Mouse (Mus musculus) embryonic facial prominence, embryonic 15.5 days (tissue): ENCODE measurements around the gene D630023F18Rik. TPM values are rescaled to one million over a fixed set of nuclear protein-coding genes. Genes with fewer than 3 reads are reported as not detected.

ENCODE experiments used
- ATAC-seq: fragments of 200-750 bp; cut with Nextera tagmentation; 2 replicates; pipeline ENCODE4 v1.8.0; 2017; ENCODE audit warnings: low read depth, moderate TSS enrichment; ENCODE audit not compliant: insufficient number of reproducible peaks, low FRiP score, low TSS enrichment
- H3K27ac ChIP-seq: fragments of 300-500 bp; sonication (generic); replicated peaks from 2 replicates; pipeline ENCODE4 v1.5.1; 2015; ENCODE audit warnings: mild to moderate bottlenecking, inconsistent platforms
- H3K27me3 ChIP-seq: fragments of 300-500 bp; sonication (generic); 2 replicates; pipeline ENCODE4 v1.6.1; 2015; ENCODE audit warnings: inconsistent platforms
- H3K36me3 ChIP-seq: fragments of 300-500 bp; sonication (generic); 2 replicates; pipeline ENCODE4 v1.6.1; 2015; ENCODE audit warnings: mild to moderate bottlenecking, inconsistent platforms
- H3K4me1 ChIP-seq: fragments of 300-500 bp; sonication (generic); 2 replicates; pipeline ENCODE4 v1.6.1; 2015; ENCODE audit warnings: inconsistent platforms
- H3K4me2 ChIP-seq: fragments of 300-500 bp; sonication (generic); replicated peaks from 2 replicates; pipeline ENCODE4 v1.6.1; 2015; ENCODE audit warnings: mild to moderate bottlenecking, inconsistent platforms
- H3K4me3 ChIP-seq: fragments of 300-500 bp; sonication (generic); replicated peaks from 2 replicates; pipeline ENCODE4 v1.5.1; 2015; ENCODE audit warnings: mild to moderate bottlenecking, inconsistent platforms
- H3K9ac ChIP-seq: fragments of 300-500 bp; sonication (generic); 2 replicates; pipeline ENCODE4 v1.6.1; 2015; ENCODE audit warnings: inconsistent platforms
- H3K9me3 ChIP-seq: fragments of 300-500 bp; sonication (generic); replicated peaks from 2 replicates; pipeline ENCODE4 v1.6.1; 2016; ENCODE audit warnings: inconsistent platforms
- WGBS: fragments of 180-500 bp; shearing (Covaris S2); methylation state at CpG from one replicate; pipeline ENCODE4 v1.1.7; 2015; 5-methylcytosine and 5-hydroxymethylcytosine counted together
- polyA plus RNA-seq: library from polyadenylated mRNA; unstranded; fragments of >200 nt; fragmentation: Nextera tagmentation; extraction: Ambion mirVana; gene quantifications from 2 replicates; pipeline ENCODE4 v1.2.1, GENCODE M21; 2015

D630023F18Rik gene
- polyA plus RNA-seq = 0.27 and 0.33 TPM in 2 replicates

- H3K27ac ChIP-seq = no peak within 1 kb of the TSS
Observed at GRCm38 (mm10) chr1:65122574-65123372, at the start of gene D630023F18Rik. Gene D630023F18Rik, minus strand, starts transcription at chr1:65123214.

DNA sequence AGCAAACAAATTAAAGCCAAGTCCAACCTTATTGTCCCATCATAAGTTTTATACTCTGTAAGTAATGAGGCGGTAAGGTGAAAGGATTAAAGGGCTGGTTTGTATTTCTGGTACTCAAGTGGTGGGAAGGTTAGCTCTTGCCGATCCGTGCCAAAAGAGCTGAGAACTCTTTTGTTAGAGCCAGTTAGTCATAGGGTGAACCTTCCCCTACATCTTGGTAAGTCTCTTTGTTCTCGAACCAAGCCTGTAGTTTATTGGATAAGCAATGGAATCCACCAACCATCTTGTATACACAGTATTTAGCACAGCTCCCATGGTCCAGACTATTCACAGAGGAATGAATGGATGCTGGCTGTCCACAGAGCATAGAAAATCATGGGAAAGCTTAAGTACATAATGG lies 48.6 kb upstream of the D630023F18Rik start:
- peaks cover 59% of the 10 kb centered on the region for H3K36me3 ChIP-seq
- WGBS = 87% methylated on average over 4 of the region's 4 CpGs
- H3K9me3 ChIP-seq = no peaks in the 10 kb centered on the region
- no peak overlapping the region for H3K4me2 ChIP-seq
- no peak overlapping the region for H3K9ac ChIP-seq
- no peaks in the 10 kb centered on the region for H3K27me3 ChIP-seq
- no peak for ATAC-seq
- no peak overlapping the region for H3K4me3 ChIP-seq
- H3K27ac ChIP-seq = no peak overlapping the region
- no peaks in the 10 kb centered on the region for H3K4me1 ChIP-seq

More at GRCm38 (mm10) chr1:65122574-65123372, at the start of gene D630023F18Rik:
- WGBS = 21% methylated on average over 9 of the region's 9 CpGs
- no peaks in the 10 kb centered on the region for H3K36me3 ChIP-seq
- no peak for ATAC-seq
- no peak within 1 kb of the TSS for H3K9ac ChIP-seq
- no peaks in the 10 kb centered on the region for H3K4me1 ChIP-seq
- H3K4me3 ChIP-seq = peak within 1 kb of the TSS; percentile 30
- H3K4me2 ChIP-seq = peak within 1 kb of the TSS; percentile 34; the same call in 1 of the 2 replicates
- no peaks in the 10 kb centered on the region for H3K27me3 ChIP-seq
- no peaks in the 10 kb centered on the region for H3K9me3 ChIP-seq

GRCm38 (mm10) chr1:65169947-65170346 lies 46.9 kb upstream of the D630023F18Rik start:
- H3K4me3 ChIP-seq = no peak overlapping the region
- no peak overlapping the region for H3K9ac ChIP-seq

DNA sequence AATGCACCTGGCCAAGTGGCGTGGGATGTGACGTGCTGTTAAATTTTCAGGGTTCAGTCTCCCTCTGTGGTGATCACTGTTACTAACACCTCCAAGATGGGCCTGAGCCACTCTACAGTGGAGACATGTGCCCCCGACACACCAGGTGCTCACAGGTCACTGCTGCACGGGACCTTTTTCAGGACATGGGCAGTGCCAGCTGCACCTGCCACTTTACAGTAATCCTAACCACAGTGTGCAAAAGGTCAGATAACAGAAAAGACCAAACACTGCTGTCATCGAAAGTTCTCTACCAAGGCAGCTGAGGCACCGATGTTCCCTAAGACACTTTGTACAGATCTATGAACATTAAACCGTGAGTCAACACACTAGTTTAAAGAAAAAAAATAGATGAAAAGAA lies 46.5 kb upstream of the D630023F18Rik start:
- 90% methylated on average over 7 of the region's 7 CpGs for WGBS
- H3K4me2 ChIP-seq = no peak overlapping the region
- H3K36me3 ChIP-seq = peaks cover 75% of the 10 kb centered on the region
- no peak for ATAC-seq
- no peak overlapping the region for H3K9ac ChIP-seq
- H3K4me1 ChIP-seq = no peaks in the 10 kb centered on the region
- H3K27ac ChIP-seq = no peak overlapping the region
- no peaks in the 10 kb centered on the region for H3K27me3 ChIP-seq
- H3K9me3 ChIP-seq = no peaks in the 10 kb centered on the region
- no peak overlapping the region for H3K4me3 ChIP-seq

More at GRCm38 (mm10) chr1:65169947-65170346, 46.9 kb upstream of the D630023F18Rik start:
- peaks cover 73% of the 10 kb centered on the region for H3K36me3 ChIP-seq
- no peaks in the 10 kb centered on the region for H3K4me1 ChIP-seq
- WGBS = 92% methylated on average over 5 of the region's 5 CpGs
- no peaks in the 10 kb centered on the region for H3K27me3 ChIP-seq
- no peak overlapping the region for H3K4me2 ChIP-seq
- ATAC-seq = no peak
- H3K27ac ChIP-seq = no peak overlapping the region
- H3K9me3 ChIP-seq = no peaks in the 10 kb centered on the region

- Histone ChIP-seq H3K36me3 (peaks cover 82% of the 10 kb centered on the region), H3K4me3 (no peak overlapping the region), H3K4me1 (no peaks in the 10 kb centered on the region), H3K9ac (no peak overlapping the region), H3K27me3 (no peaks in the 10 kb centered on the region), H3K4me2 (no peak overlapping the region), H3K9me3 (no peaks in the 10 kb centered on the region), H3K27ac (no peak overlapping the region)
- ATAC-seq = no peak
- WGBS = 66% methylated on average over 1 of the region's 1 CpGs
Observed at GRCm38 (mm10) chr1:65167496-65167895, 44.5 kb upstream of the D630023F18Rik start.

DNA sequence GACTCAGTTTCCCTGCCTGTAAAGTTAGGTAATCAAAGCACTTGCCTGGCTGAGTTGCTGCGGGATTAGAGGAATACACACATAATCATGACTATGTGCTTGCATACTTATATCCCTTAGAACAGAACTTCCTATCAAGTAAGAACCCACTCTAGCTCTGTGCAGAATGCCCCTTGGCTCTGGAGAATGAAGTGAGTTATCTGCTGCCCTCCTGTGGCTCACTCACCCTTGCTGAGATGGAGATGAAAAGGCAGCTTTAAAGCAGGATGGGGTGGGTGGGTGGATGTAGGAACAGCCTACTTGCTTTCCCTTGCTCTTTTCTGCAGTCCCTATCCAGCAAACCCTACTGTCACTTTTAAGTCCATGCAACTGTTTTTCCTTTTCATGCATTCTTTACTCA lies 39.2 kb upstream of the D630023F18Rik start:
- Histone ChIP-seq H3K9ac (no peak overlapping the region), H3K4me3 (no peak overlapping the region), H3K27ac (no peak overlapping the region), H3K4me1 (no peaks in the 10 kb centered on the region), H3K9me3 (no peaks in the 10 kb centered on the region), H3K27me3 (no peaks in the 10 kb centered on the region), H3K4me2 (no peak overlapping the region), H3K36me3 (peaks cover 83% of the 10 kb centered on the region)
- ATAC-seq = no peak
- WGBS = 91% methylated on average over 1 of the region's 1 CpGs

DNA sequence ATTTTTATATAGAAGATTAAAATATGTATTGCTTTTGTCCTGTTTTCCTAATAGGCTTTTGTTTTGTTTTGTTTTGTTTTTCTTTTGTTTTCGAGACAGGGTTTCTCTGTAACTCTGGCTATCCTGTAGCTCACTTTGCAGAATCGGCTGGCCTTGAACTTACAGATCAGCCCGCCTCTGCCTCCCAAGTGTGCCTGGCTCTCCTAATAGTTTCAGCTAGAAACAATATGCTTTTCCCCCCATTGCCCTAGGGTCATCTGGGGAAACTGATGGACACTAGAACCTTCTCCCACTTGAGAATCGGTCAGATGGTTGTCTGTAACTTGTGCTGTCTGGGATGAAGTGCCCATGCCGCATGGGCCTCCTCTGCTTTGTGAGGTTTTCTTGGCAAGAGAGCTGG lies 33.1 kb upstream of the D630023F18Rik start:
- Histone ChIP-seq H3K4me2 (no peak overlapping the region), H3K36me3 (peaks cover 31% of the 10 kb centered on the region), H3K9me3 (no peaks in the 10 kb centered on the region), H3K27ac (no peak overlapping the region), H3K27me3 (no peaks in the 10 kb centered on the region), H3K4me1 (no peaks in the 10 kb centered on the region), H3K9ac (no peak overlapping the region), H3K4me3 (no peak overlapping the region)
- ATAC-seq = no peak
- 90% methylated on average over 5 of the region's 5 CpGs for WGBS

- ATAC-seq = no peak
- Histone ChIP-seq H3K4me3 (no peak overlapping the region), H3K27ac (no peak overlapping the region), H3K36me3 (peaks cover 18% of the 10 kb centered on the region), H3K4me1 (no peaks in the 10 kb centered on the region), H3K9me3 (no peaks in the 10 kb centered on the region), H3K9ac (no peak overlapping the region), H3K4me2 (no peak overlapping the region), H3K27me3 (no peaks in the 10 kb centered on the region)
Observed at GRCm38 (mm10) chr1:65154814-65155213, 31.8 kb upstream of the D630023F18Rik start.

GRCm38 (mm10) chr1:65147971-65148370 lies 25.0 kb upstream of the D630023F18Rik start:
- H3K4me2 ChIP-seq = no peak overlapping the region
- no peaks in the 10 kb centered on the region for H3K27me3 ChIP-seq
- H3K4me3 ChIP-seq = no peak overlapping the region
- 65% methylated on average over 3 of the region's 3 CpGs for WGBS
- no peaks in the 10 kb centered on the region for H3K36me3 ChIP-seq
- H3K9me3 ChIP-seq = no peaks in the 10 kb centered on the region
- no peak overlapping the region for H3K27ac ChIP-seq
- no peak overlapping the region for H3K9ac ChIP-seq
- H3K4me1 ChIP-seq = no peaks in the 10 kb centered on the region
- no peak for ATAC-seq

DNA sequence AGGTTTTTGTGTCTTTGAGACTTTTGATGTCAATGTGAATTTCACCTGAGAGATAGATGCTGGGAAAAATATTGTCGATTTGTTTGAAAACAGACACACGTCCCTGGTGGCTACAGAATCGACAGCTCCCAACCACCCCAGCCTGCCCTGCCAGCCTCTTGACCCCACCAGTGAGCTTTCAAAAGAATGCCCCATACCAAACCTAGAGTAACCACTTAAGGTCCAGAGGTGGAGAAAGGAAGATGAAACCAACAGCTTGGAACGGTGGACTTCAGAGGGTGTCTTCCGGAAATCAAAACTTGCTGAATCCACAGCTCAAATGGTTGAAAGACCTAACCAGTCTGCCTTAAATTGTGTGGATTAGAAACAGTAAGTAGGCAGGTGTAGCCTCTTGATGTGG lies 24.3 kb upstream of the D630023F18Rik start:
- Histone ChIP-seq H3K9me3 (no peaks in the 10 kb centered on the region), H3K27me3 (no peaks in the 10 kb centered on the region), H3K4me3 (no peak overlapping the region), H3K4me1 (no peaks in the 10 kb centered on the region), H3K36me3 (no peaks in the 10 kb centered on the region), H3K9ac (no peak overlapping the region), H3K4me2 (no peak overlapping the region), H3K27ac (no peak overlapping the region)
- 86% methylated on average over 5 of the region's 5 CpGs for WGBS
- ATAC-seq = no peak

GRCm38 (mm10) chr1:65146601-65147000 lies 23.6 kb upstream of the D630023F18Rik start:
- WGBS = 25% methylated on average over 2 of the region's 2 CpGs

GRCm38 (mm10) chr1:65144783-65145182 lies 21.8 kb upstream of the D630023F18Rik start:
- no peak overlapping the region for H3K4me3 ChIP-seq
- H3K4me1 ChIP-seq = no peaks in the 10 kb centered on the region
- WGBS = 43% methylated on average over 2 of the region's 2 CpGs
- no peak for ATAC-seq
- H3K27ac ChIP-seq = no peak overlapping the region
- no peaks in the 10 kb centered on the region for H3K9me3 ChIP-seq
- H3K36me3 ChIP-seq = no peaks in the 10 kb centered on the region
- no peaks in the 10 kb centered on the region for H3K27me3 ChIP-seq
- no peak overlapping the region for H3K4me2 ChIP-seq
- no peak overlapping the region for H3K9ac ChIP-seq

More at GRCm38 (mm10) chr1:65146601-65147000, 23.6 kb upstream of the D630023F18Rik start:
- ATAC-seq = no peak
- no peaks in the 10 kb centered on the region for H3K36me3 ChIP-seq
- H3K27ac ChIP-seq = no peak overlapping the region
- no peaks in the 10 kb centered on the region for H3K4me1 ChIP-seq
- no peak overlapping the region for H3K4me3 ChIP-seq
- H3K4me2 ChIP-seq = no peak overlapping the region
- H3K9ac ChIP-seq = no peak overlapping the region
- no peaks in the 10 kb centered on the region for H3K9me3 ChIP-seq
- H3K27me3 ChIP-seq = no peaks in the 10 kb centered on the region
